Mouse (Mus musculus) olfactory bulb, adult 2 months (tissue): ENCODE data around the gene Lrrtm3.

Source experiments
- CTCF ChIP-seq: fragments of 200-500 bp; IDR thresholded peaks from 2 replicates; pipeline ENCODE4 v1.5.1; 2012; ENCODE audit warnings: low read depth, mild to moderate bottlenecking, low read length, moderate library complexity; ENCODE audit not compliant: insufficient read depth
- POLR2A ChIP-seq: fragments of 200-500 bp; IDR thresholded peaks from 2 replicates; pipeline ENCODE4 v1.6.1; 2012; ENCODE audit warnings: mild to moderate bottlenecking, low read depth, low read length, moderate library complexity; ENCODE audit not compliant: insufficient read depth

DNA sequence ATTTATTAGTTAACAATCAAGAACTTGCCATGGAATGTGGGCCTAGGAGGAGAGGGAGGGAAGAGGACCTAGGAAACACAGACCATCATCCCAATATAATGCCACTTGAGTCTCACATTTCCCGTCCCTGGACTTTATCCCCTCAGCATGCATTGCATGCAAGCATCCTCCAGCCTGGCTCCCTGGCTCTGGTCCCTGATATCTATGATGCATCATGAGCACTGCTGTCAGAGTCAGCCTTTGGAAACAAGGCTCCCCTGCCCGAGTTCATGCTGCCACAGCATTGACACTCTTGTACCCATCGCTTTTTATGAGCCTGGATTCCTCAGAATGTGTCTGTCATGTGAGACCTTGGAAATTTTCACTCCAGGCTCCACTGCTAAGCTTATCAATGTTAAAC lies 43.4 kb upstream of the Lrrtm3 start:
- TF ChIP-seq CTCF (no peak), POLR2A (no peak)
